Mouse (Mus musculus) forebrain, embryonic 14.5 days (tissue): ENCODE measurements at regions not wholly inside any gene's neighbourhood (a gene's known extent, or its start where the extent isn't known, plus 50 kb on each side); places are given as distances from the start of the nearest gene placed in this dataset.

Experiments used
- ATAC-seq: fragments of 200-750 bp; cut with Nextera tagmentation; 2 replicates; pipeline ENCODE4 v1.8.0; 2017; ENCODE audit warnings: mild to moderate bottlenecking, moderate library complexity
- DNase-seq: peaks from one replicate; pipeline ENCODE4 v3.0.0-alpha.2; 2015; ENCODE audit warnings: low spot score
- H3K27ac ChIP-seq: fragments of 300-500 bp; sonication (generic); 2 replicates; pipeline ENCODE4 v1.5.1; 2014; ENCODE audit warnings: low read depth, mild to moderate bottlenecking, control low read depth, low read length, moderate library complexity
- H3K27me3 ChIP-seq: fragments of 300-500 bp; sonication (generic); replicated peaks from 2 replicates; pipeline ENCODE4 v1.6.1; 2014; ENCODE audit warnings: low read length, control low read depth, mixed read lengths; ENCODE audit not compliant: control insufficient read depth, insufficient read depth
- H3K36me3 ChIP-seq: fragments of 300-500 bp; sonication (generic); 2 replicates; pipeline ENCODE4 v1.6.1; 2014; ENCODE audit warnings: low read length, control low read depth; ENCODE audit not compliant: control insufficient read depth, insufficient read depth
- H3K4me1 ChIP-seq: fragments of 300-500 bp; sonication (generic); 2 replicates; pipeline ENCODE4 v1.6.1; 2014; ENCODE audit warnings: antibody characterized with exemption, low read length, control low read depth; ENCODE audit not compliant: control insufficient read depth, insufficient read depth
- H3K4me2 ChIP-seq: fragments of 300-500 bp; sonication (generic); 2 replicates; pipeline ENCODE4 v1.6.1; 2014; ENCODE audit warnings: mild to moderate bottlenecking, control low read depth, low read length
- H3K4me3 ChIP-seq: fragments of 300-500 bp; sonication (generic); 2 replicates; pipeline ENCODE4 v1.5.1; 2014; ENCODE audit warnings: low read depth, low read length, control low read depth
- H3K9ac ChIP-seq: fragments of 300-500 bp; sonication (generic); 2 replicates; pipeline ENCODE4 v1.6.1; 2014; ENCODE audit warnings: mild to moderate bottlenecking, low read length, control low read depth, moderate library complexity
- H3K9me3 ChIP-seq: fragments of 300-500 bp; sonication (generic); replicated peaks from 2 replicates; pipeline ENCODE4 v1.6.1; 2016; ENCODE audit warnings: low read length, control low read depth, mixed read lengths; ENCODE audit not compliant: control insufficient read depth
- WGBS: fragments of 180-500 bp; shearing (Covaris S2); extraction: QIAGEN DNeasy Blood & Tissue Kit; methylation state at CpG from one replicate; pipeline ENCODE4 v1.1.7; 2014; 5-methylcytosine and 5-hydroxymethylcytosine counted together

DNA sequence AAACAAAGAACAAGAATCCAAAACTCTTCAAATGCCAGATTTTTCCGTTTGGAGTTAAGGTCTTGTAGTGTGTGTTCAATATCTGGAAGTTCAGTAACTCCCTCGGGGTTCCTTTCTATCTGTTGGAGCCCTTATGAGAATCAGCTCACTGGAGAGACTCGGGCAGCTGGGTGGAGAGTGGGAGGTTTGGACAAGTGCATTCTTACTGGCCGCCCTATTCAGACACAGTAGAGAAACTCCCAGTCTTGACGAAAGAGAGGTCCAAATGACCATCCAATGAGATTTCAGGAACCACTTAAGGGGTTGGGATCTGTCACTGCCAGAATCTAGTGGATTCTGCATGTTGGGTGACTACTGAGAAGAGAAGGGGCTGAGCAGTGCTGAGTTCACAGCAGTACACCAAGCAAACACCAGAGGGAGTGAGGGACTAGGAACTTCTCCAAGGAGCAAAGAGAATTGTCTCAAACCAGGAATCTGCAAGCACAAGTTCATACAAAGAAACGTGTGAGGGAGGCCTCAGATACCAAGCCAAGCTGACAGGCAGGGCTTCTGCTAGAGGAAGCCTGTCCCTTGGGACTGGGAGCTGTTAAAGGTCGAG lies 310.0 kb upstream of the Magi2 start:
- 41% methylated on average over 7 of the region's 7 CpGs for WGBS
- H3K27me3 ChIP-seq = no peaks in the 10 kb centered on the region
- H3K4me2 ChIP-seq = no peak overlapping the region
- DNase-seq (peak; percentile 70), ATAC-seq (peak; percentile 71)
- no peak overlapping the region for H3K9ac ChIP-seq
- H3K9me3 ChIP-seq = no peaks in the 10 kb centered on the region
- H3K27ac ChIP-seq = no peak overlapping the region
- no peaks in the 10 kb centered on the region for H3K36me3 ChIP-seq
- no peaks in the 10 kb centered on the region for H3K4me1 ChIP-seq
- H3K4me3 ChIP-seq = no peak overlapping the region

DNA sequence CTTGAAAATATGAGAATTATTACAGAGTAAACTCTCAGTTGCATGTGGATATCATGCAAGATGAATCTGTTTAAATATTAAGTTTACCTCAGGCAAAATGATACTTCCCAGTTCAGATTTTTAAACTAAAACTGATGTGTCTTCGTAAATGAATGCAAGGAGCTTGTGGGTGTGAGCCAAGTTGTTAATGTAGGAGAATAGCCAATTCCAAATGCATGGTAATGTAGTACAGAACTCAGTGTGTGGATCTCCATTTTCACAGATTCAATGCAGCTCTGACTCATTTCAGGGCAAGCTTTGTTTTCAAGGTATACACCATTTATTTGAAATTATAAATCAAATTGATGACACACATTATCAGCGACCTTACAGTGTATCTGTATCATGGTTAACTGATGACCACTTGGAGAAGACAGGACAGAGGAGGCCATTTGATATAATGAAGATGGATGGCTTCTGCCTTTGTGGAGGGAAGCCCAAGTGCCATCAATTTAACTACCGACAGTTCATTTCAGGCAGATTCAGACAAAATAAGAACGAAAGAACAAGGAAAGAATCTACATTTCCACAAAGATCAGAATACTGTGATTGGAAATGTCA lies 272.9 kb upstream of the Magi2 start:
- DNase-seq (no peak), ATAC-seq (no peak)
- no peak overlapping the region for H3K4me3 ChIP-seq
- H3K9ac ChIP-seq = no peak overlapping the region
- no peaks in the 10 kb centered on the region for H3K27me3 ChIP-seq
- H3K27ac ChIP-seq = no peak overlapping the region
- H3K4me1 ChIP-seq = no peaks in the 10 kb centered on the region
- H3K9me3 ChIP-seq = no peaks in the 10 kb centered on the region
- WGBS = 80% methylated on average over 4 of the region's 4 CpGs
- no peak overlapping the region for H3K4me2 ChIP-seq
- no peaks in the 10 kb centered on the region for H3K36me3 ChIP-seq
